Mouse (Mus musculus) ES-Bruce4 (cell line): Measurements from ENCODE around the gene Wwc1.

Experiments used
- CTCF ChIP-seq: IDR thresholded peaks from one replicate; pipeline ENCODE4 v1.8.1; 2011; ENCODE audit warnings: low read depth, low read length
- POLR2A ChIP-seq: IDR thresholded peaks from one replicate; pipeline ENCODE4 v1.8.1; 2011; ENCODE audit warnings: low read length; ENCODE audit not compliant: insufficient read depth

DNA sequence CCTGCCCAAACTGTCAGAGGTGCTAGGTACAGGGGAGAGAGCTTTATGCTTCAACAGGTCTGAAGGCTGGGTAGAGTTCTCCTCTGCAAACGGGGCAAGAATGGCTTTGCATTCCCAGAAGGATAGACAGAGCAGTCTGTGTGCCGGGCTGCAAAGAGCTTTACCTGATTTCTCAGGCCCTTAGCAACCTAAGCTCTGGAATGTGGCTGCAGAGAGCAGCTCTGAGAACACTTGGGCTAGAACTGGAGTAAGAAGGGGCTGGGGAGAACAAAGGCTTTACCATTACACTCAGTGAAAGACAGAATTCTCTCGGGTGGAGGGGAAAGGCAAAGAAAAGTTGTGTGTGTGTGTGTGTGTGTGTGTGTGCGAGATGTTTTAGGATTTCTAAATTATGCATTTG lies 86.9 kb downstream of the Wwc1 start:
- TF ChIP-seq POLR2A (no peak), CTCF (no peak)
